Mouse (Mus musculus) CH12F3 (cell line): ENCODE data around the gene Peak1.

Experiments used
- in situ Hi-C: fragments of 300-500 bp; cut with MboI; formaldehyde crosslinking; loops from 2 replicates; pipeline ENCODE4 v1.14.3; 2020; ENCODE audit warnings: low sequenced_read_pairs

The Peak1 gene

DNA sequence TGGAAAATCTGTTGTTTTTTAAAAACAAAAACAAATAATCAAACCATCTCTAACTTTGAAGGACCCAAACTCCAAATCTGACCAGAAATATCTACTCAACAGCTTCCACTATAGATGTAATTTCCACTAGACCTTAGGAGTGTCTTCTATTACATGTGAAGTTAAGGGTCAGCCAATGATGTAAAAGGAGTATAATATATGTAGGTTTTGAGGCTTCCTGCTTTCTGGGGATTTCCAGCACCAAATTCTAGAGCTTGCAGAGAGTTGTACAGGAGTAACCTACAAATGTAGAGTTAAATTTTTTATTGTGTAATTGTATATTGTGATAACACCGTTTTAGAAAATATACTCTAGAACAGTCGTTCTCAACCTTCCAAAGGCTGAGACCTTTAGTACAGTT is 96.6 kb downstream of the Peak1 start:
- in situ Hi-C loops = no loop called here

DNA sequence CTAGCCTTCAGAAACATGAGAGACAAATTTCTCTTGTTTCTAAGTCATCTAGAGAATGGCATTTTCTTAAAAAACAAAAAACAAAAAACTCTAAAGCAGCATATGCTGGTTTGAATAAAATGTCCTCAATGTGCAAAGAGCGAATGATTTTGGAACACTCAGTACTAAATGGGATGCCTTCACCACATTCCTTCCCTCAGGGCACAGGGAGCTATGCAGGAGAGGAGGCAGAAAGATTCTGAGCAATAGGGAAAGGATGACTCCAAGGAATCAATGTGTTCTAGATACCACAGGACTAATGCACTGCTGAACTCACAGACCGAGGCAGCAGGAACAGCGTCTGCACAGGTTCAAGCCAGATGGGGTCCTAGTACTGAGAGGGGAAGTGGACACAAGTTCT is 103.5 kb downstream of the Peak1 start:
- in situ Hi-C loops = no loop called here

DNA sequence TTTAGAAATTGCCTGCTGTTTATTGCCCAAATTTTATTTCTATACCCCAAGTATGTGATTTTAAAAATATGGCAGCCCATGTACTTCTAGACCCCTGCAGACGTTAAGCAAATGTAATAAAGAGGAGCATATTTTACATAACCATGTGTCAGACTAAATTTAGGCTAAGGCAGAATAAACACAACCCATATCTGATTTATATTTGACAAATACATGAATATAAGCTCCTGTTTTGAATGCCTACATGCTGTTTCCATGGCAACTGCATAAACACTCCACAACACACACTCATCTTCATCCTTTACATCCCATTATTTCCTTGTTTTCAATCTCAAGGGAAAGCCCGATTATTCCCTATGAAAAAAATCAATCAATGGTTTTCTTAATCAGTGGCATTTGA is 108.8 kb downstream of the Peak1 start:
- in situ Hi-C loops = no loop called here

DNA sequence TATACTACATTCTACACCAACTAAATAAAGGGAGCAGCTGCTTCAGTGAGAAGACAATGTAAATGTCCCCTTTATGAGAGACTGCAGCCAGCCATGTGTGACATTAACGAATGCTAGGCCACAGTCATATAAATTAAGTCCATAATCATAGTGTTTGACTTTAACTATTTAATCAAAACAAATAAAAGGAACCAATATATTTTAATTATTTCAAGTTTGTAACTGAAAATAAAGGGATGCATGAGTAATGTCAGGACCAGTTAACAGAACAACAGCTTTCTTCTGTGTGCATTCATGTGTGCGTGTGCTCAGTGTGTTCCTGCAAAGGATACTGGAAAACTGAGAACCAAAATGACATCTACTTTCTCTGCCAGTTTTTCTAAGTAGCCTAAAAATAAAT is 113.3 kb downstream of the Peak1 start:
- in situ Hi-C loops = no loop called here

DNA sequence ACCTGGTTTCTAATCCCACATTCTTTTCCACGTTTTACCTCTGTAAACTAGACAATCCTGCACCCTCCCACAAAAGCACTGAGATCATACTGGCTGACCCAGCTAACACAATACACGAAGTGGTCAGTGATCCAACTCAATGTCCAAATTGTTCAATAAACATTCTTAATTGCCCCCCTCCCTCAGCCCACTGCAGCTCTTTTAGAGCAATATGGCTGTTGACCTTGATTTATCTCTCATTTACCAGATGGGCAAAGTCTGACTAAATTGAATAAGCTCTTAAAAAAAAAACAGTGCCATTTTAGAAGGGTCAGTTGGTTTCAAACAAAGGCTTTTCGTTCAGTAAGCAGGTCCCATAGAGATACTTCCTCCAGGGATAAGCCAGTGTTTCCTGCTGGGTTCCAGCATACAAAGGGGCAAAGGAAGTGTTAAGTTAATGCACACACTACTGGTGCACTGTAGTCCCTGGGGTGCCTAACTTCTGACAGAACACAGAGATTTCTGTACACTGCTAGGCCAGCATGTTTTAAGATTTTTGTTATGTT is 114.9 kb downstream of the Peak1 start:
- in situ Hi-C loops = no loop called here

DNA sequence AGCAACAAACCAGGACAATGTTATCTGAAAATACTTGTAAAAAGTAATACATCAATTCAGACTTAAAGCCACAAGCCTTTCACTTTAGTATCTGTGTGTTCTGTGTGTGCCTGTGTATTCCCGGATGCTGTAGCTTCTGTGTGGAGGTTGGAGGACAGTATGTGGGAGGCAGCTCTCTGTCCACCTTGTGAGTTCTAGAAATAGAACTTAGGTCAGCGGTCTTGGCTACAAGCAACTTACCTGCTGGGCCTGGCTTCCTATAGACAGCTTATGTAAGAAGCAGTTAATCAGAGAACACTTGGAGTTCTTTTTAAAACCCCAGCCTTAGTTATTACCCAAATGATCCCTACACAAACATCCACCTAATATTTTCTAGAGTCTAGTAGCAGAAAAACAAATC is 127.8 kb downstream of the Peak1 start:
- in situ Hi-C loops = no loop called here

DNA sequence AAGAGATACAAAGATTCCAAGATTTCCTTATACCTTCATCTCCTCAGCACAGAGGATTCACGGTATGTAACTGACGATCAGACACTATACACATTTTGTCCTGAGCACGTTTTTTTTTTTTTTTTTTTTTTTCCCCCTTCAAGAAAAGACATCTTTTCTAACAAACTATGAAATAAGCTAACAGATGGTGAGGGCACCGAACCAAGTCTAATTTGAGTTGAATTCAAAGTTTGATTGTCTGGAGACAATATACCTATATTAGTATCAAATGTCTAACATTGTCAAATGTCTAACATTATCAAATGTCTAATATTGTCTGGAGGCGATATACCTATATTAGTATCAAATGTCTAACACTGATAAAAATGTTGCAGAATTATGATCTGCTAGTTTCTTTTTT is 135.4 kb downstream of the Peak1 start:
- in situ Hi-C loops = no loop called here

DNA sequence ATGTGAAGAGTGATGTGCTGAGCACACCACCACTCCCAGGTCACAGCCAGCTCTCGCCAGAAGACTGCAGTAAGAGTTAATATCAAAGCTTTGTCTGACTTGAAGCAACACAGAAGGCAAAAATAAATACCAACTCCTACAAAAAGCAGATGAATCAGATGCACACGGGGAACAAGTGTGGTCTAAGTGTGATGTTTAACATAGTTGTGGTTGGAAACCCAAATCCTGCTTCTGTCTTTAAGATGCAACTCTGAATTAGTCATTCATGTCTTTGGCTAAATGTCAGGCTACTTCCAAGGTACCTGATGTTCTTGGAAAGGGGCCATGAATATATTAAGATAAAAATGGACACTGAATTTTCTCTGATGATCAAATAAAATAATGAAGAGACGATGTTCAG is 144.3 kb downstream of the Peak1 start:
- in situ Hi-C loops = loop anchor here (25.0 kb wide), 1 partner anchor 239 kb away; no protein-coding TSS in a partner anchor

DNA sequence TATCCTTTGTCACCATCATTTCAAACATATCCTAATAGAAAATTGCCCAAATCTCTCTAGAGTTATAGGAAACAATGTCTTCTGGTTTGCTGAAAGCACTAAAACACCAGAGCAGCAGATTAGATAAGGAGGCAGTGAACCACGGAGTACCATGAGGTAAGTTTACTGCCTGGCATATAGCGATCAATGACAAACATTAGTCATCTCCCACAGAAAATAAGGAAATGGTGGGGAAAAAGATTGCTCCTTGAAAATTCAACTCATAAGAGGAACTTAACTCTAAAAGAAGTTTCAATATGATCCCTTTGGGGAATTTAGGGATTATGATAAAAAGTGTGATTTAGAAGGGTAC is 145.6 kb downstream of the Peak1 start:
- in situ Hi-C loops = loop anchor here (25.0 kb wide), 1 partner anchor 240 kb away; no protein-coding TSS in a partner anchor

DNA sequence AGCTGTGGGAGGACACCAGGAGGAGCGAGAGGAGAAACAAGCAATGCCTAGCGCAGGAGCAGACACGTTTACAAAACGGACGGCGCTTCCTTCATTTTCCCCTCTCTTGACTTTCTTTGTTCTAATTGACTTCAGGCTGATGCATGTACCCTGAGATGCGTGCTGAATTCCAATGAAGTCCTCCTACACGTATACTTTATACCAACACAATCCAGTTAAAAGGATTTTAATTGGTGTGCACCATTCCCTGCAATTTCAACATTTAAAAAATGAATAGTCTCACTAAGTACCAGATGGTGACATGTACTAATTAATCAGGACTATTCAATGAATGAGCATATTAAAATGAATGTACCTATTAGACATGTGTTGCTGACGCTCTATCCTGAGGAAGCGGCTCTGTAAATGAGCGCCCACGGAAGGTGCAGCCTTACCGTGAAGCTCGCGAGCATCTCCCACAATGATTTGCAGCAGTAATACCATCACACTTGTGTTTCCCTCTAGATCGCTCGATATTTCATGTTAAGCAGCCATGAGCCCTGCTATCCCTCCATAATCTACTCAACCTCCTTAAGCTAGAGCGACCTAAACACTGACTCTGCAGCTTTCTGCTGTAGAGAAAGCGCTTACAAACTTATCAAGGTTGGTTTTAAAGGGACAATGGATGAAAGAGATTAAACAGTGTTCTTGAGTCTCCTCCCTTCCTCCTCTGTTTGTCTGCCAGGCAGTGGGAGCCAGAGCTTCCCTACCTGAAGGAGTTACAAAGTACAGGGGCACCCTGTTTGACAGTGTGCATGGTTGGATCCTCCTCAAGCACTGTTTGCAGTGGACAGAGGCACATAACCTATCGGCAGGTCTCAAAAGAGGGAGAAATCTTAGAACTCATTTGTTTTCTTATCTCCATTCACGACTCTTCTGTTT is 146.3 kb downstream of the Peak1 start:
- in situ Hi-C loops = loop anchor here (25.0 kb wide), 1 partner anchor 241 kb away; no protein-coding TSS in a partner anchor

DNA sequence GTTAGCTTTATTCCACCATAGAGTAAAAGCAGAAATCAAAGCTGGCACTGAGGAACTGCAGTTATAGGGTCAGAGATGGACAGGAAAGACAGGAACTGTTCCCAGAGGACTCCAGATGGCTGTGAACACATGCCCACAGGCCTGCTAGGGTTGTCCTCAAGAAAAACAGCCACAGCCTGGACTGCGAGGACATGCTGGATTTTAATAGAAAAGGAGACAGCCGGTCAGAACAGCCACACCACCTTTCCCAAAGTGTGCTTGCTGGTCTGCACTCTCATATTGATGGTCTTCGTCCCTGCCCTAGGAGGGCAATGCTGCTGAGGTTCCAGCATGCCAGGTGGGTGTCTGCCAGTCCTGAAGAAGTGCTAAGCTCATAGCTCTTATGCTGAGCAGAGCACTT is 148.8 kb downstream of the Peak1 start:
- in situ Hi-C loops = loop anchor here (25.0 kb wide), 1 partner anchor 243 kb away; no protein-coding TSS in a partner anchor

DNA sequence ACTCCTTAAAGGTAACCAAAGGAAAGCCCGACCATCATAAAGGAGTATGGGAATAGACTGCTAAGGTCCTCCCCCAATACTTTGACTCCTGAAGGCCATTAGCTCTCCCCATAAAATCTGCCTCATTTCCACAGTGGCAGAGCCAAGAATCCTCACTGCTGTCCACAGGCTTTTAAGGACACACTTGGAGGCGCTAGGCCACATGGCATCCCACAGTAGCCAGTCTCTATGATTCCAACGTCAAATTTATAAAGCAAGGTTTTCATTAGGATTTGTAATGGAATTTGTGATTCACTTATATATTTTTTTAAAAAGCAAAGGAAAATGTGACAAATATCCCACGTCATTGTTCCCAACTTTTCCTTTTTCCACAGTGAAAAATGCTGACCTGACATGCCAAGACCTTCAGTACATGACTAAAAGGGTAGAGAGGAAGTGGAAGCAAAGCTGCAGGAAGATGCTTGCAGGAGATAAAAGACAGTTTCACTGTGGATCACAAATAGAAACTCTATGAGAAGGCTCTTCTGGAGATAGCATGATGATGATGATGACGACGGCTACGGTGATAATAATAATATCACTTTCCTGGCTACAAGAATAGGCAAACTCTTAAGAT is 151.6 kb downstream of the Peak1 start:
- in situ Hi-C loops = loop anchor here (25.0 kb wide), 1 partner anchor 246 kb away; no protein-coding TSS in a partner anchor

DNA sequence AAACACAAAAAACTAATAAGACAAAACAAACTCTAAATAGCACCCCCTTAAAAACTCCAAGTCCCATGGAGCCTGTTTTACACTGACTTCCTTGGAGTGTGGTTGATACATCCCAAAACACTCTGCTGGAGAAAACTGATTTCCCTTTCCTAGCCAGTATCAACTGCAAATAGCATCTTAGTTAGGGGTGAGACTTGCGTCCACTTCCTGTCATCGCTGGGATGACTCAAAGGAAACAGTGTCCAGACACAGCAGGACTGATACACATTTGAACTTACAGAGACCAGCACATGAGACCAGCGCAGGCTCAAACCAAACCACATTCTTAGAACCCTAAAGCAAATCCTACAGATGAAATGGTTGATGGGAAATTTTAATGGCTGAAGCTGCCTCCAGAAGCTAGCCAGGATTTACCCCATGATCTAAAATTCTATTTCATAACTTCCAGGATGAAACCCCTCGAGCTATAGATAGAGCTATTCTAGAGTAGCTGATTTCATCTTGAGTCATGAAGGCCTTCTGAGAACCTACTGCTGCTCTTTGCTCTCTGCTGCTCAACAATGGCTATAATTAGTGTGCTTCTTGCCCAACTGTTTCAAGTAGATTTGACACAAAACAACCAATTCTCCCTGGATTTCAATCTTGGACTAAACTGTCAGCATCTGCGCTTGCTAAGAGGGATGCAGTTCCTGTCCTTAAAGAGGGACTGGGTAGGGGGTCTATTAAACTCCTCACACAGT is 152.2 kb downstream of the Peak1 start:
- in situ Hi-C loops = loop anchor here (25.0 kb wide), 1 partner anchor 247 kb away; no protein-coding TSS in a partner anchor

DNA sequence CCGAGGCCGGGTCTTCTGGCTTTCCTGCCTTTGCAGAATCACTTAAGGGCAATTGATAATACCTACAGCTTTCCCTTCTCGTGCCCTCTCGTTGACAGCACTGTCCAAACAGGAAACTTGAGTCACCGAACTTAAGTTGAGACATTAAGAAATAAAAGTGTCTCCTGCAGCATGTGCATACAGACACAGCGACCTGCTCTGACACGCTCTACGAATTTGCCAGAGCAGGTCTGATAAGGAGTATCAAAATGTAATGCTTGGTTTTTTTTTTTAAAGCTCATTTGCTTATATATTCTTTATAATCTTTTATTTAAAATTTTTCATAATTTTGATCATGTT is 152.9 kb downstream of the Peak1 start:
- in situ Hi-C loops = loop anchor here (25.0 kb wide), 1 partner anchor 247 kb away; no protein-coding TSS in a partner anchor

DNA sequence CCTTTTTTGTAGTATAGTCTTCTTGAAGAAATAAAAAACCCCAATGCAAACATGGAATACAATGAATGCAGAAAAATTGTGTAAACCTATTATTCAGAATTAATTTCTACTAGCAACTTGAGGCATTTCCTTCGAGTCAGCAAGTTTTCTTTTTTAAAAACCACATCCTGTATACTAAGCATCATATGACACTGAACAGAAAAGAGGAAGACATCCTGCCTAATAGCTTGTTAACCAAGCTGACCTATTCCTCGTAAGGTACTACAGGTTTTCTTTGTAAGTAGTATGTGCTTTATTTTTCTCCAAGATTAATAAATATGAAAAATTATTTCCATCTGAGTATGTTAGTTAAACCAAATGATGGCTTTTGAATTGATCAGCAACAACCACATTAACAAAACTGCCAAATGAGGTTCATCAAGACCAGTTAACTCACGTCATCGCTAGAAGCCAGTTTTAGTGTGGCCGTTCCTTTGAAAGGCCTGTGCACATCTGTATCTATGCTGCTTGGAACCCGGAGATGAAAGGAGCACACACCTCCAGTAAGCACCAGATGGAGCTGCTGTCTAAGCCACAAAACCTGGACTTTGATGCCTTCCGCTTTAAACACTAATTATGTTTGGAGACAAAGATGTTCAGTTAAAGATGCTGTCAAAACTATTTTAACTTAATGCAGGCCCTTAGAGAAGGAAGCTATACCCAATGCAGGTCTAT is 153.4 kb downstream of the Peak1 start:
- in situ Hi-C loops = loop anchor here (5.0 to 25.0 kb wide), 2 partner anchors 53 to 248 kb away; no protein-coding TSS in a partner anchor

DNA sequence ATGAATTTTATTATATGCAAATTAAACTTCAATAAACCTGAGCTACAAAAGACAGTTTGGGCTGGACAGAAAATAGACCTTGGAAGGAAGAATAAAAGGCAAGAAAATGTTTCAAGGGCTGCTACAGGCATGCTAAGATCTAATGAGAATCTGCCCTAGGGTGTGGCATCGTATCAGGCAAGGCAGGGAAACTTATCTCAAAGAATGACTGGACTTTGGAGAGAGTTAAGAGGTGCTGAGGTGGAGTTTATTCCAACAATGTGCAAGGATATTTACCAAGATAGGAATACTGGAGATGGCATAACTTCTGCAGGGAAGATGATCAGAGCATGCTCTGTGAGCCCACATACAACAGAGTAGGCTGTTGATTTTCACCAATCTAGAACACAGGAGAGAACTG is 154.8 kb downstream of the Peak1 start:
- in situ Hi-C loops = loop anchor here (5.0 to 25.0 kb wide), 2 partner anchors 54 to 249 kb away; no protein-coding TSS in a partner anchor

DNA sequence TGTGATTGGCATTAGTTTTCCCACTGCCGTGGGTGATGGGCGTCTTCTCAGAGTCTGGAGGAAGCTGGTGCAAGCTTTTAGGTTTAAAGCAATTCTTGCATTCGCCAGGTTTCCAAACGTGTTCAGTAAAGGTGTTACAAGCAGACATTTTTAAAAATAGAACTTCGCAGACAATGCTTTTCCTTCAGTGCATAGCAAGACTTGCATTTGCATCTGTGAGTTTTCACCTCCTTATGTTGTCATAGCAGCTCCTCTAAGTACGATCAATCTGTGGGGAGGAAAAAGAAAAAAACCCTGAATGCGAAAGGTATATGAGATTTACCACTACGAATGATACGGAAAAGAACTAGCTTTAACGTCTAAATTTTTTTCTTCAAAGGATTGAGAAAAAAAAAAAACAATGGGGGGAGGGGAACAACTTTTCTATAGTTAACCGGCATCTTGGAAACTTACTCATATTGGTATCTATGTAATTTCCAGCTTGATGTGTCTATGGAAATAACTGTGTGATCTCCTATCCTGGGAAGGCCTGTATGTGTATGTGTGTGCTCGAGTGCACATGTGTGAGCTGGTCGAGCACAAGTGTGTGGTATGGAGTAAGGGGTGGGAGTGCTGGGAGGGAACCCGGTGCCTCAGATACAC is 157.3 kb downstream of the Peak1 start:
- in situ Hi-C loops = loop anchor here (5.0 to 25.0 kb wide), 2 partner anchors 57 to 252 kb away; no protein-coding TSS in a partner anchor

DNA sequence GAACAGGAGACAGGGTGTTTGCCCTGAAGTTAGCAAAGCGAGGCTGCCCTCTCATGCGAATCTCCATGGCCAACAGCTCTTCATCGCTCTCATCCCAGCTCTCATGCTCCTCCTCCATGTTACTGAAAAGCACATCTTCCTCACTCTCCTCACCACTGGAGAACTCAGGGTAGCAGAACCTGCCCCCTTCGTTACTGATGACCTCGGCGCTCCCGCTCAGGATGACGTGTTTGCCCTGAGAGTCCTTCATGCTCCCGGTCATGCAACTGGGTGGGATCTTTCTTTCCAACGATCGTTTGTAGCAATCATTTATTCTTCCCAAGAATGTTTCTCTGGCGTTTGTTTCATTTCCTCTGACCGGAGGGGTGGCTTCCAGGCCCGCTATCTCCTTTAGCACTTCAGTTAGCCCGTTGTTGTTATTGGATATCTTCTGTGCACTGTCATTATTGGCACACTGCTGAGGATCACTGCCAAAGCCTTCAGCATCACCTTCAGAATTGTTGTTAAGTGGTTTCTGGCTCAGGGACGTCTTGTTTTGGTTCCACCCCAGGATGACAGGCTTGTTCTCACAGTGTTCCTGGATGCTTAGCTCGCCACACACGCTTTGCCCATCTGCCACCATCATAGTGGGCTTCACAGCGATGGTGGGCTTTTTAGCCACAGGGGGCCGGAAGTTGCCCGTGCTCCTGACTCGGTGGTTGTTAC is 157.9 kb downstream of the Peak1 start:
- in situ Hi-C loops = loop anchor here (5.0 to 25.0 kb wide), 2 partner anchors 57 to 252 kb away; no protein-coding TSS in a partner anchor

DNA sequence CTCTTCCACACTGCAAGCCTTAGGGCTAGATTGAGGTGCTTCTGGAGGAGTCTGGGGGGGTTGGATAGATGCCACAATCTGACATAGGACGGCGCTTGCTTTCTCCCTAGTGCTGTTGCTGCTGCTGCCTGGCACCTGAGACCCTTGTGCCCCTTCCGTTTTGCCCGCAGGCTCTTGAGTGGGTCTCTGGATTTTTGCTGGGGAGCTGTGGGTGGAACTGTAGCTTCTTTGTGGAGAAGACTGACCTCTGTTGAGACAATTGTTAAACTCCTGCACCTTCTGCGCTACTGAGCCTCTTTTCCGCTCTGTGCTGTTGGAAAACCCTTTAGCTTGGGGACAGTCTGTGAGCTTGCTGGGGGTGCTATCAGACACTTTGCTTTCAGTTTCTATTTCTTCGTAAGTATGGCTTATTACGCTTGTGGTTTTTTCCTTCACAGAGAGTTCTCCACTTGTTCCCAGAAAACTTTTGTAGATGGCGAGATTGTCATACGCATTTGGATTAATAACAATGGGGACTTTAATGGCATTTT is 159.5 kb downstream of the Peak1 start:
- in situ Hi-C loops = loop anchor here (25.0 kb wide), 1 partner anchor 254 kb away; no protein-coding TSS in a partner anchor
